Mouse (Mus musculus) liver (tissue): ENCODE data around the gene Man2a2.

Source experiments
- DNase-seq: peaks from one replicate; pipeline ENCODE4 v3.0.0-alpha.2; 2020; ENCODE audit warnings: mixed read lengths

Man2a2 gene

DNA sequence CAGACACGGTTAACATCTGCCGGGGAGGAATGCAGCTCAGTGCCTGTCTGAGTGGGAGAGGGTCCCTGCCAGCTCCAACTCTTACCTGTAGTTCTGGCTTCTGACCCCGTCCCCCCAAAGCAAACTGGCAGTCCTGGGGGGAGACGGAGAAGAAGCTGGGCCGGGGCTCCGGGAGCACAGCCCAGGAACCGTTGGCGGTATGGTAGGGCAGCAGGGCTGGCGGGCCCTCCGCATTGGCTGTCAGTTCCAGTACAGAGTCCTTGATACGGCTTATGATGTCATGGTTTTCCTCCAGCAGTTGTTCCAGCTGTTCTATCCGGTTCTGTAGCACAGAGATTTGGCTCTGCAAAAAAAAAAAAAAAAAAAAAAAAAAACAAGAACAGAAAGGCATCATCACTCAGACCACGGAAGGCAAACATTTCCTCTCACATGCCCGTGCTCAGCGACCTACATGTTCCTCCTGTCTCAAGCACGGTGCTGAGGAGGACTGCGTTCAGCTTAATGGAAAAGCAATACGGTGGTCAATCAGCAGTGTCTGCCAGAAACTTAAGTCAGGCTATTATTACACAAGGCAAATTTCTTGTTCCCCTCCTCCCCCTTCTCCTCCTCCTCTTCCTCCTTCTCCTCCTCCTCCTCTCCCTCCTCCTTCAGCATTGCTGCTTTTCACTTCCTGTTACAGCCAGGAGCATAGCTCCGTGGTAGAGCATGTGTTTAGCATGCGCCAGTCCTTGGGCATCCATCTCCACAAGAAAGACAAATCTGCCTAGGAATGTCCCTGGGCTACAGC, 2.3 kb downstream of the Man2a2 start:
- no peak for DNase-seq

DNA sequence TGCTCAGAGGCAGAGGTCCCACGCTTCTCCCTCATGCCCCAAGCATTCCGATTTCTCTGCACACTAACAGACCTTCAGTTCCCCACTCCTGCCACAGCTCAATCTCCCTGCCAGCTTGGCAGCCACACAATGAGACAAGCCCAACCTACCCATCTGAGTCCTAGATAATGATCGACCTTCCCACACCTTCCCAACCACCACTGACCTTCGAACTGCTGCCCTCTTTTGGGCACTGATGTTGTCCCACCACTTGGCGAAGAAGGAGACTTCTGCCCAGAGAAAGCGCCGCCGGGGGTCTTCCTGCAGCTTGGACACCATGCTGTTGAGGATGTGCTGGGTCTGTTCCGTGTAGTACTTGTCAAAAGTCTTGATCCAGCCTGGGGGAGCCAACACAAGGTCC, 3.2 kb downstream of the Man2a2 start:
- no peak for DNase-seq

GRCm38 (mm10) chr7:80367232-80367631, 3.9 kb downstream of the Man2a2 start:
- DNase-seq, result no peak

DNA sequence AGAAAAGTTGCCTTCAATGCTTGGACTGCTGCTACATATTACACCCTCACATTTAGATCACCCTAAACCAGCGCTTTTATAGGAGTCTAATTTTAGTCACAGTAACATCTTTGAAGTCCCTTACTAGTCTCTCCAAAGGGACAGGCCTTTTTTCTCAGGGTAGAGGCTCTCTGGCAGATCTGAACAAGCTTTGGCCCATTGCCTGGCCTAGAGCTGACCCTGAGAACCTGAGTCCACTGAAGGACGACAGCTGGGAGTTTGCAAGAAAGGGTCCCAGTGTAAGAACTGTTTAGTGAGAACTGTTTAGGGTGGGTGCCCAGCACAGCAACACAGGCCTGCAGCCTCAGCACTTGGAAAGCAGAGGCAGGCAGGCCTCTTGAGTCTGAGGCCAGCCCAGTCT, 5.4 kb downstream of the Man2a2 start:
- DNase-seq, result no peak

DNA sequence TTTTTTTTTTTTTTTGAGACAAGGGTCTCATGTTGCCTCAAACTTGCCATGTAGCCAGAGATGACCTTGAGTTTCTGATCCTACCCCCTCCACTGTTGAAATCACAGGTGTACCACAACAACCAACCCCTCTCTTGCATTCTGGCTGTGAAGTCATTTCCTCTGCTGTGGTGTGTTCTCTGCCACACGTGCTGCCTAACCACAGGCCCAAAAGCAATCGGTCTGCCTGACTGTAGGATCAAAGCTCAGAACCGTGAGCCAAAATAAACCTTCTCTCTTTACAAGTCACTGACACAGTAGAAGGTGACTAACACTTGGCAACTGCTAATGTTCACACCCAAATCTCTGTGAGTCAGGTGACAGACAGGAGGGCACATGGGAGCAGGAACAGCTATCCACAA, 10.7 kb downstream of the Man2a2 start:
- DNase-seq, result no peak

- no peak for DNase-seq
Observed at GRCm38 (mm10) chr7:80358039-80358438, 13.1 kb downstream of the Man2a2 start.

DNA sequence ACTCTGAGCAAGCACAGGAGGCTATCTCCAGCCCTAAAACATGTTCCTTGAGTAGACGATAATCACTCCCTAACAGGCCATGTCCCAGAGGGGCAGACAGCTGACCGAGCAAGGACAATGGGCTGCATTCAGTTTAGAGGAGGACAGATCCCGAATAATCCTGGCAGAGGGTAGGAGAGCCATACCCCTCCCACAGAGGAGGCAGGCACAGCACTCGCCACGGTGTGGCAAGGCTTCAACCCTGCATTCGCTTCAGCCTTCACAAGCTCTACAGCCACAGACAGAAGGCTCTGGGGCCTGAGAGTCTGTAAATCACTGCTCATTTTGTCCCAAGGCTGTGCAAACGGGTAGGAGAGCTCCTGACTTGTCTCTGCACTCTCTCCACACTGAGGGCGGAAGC, 14.0 kb downstream of the Man2a2 start:
- no peak for DNase-seq

DNA sequence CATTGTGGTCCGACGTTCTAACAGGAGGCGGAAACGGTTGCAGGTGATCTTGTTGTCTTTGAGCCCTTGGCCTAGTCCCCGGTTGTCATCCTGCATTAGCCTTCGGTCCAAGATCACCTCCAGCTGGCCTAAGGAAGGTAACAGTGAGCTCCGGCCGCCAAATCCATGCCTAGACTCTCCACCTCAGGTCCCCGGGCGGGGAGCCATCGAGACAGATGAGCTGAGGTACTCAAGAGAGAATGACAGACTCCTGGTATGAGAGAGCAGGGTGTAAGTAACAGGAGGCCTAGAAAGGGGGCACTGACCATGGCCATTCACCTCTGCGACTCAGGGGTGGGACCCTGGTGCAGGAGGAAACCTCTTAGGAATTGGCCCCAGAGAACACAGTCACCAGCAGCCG, 14.8 kb downstream of the Man2a2 start:
- no peak for DNase-seq

DNA sequence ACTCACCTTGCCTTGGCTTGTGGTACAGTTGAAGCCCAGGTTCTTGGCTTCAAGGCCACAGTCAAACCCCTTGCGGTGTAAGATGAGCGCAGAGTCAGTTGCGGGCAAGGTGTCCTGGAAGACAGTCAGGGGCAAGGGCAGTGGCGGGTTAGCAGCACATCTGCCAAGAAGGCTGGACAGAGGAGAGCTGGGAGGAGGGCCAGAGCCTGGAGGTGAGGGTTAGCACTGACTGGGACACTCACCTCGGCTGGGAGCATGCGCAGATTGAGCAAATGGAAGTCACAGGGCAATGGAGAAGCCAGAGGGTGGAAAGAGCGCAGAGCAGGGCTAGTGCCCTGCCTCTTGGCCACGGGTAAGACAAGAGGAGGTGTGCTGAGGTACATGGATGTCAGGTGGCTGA, 18.3 kb downstream of the Man2a2 start:
- no peak for DNase-seq

- DNase-seq, result no peak
Observed at GRCm38 (mm10) chr7:80350808-80351207, 20.4 kb downstream of the Man2a2 start.

GRCm38 (mm10) chr7:80347670-80348586, 23.2 kb downstream of the Man2a2 start:
- no peak for DNase-seq

GRCm38 (mm10) chr7:80346830-80347229, 24.3 kb downstream of the Man2a2 start:
- DNase-seq, result no peak

DNA sequence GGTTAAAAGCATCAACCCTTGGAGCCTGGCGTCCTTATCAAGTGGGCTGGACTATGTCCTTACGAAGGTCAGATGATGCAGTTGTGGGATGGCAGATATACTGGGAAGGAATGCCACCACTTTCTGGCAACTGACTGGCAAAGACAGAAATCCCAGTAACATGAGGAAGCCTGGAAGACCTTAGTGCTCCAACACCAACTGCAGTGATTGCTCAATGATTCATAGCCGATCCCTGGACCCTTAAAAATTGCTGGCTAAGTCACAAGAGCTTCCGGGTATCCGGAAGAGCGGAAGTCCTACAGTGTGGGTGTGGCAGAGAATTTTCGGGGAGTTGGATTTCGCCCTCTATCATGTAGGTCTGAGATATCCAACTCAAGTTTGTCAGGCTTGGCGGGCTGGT, 25.0 kb downstream of the Man2a2 start:
- DNase-seq, result no peak

DNA sequence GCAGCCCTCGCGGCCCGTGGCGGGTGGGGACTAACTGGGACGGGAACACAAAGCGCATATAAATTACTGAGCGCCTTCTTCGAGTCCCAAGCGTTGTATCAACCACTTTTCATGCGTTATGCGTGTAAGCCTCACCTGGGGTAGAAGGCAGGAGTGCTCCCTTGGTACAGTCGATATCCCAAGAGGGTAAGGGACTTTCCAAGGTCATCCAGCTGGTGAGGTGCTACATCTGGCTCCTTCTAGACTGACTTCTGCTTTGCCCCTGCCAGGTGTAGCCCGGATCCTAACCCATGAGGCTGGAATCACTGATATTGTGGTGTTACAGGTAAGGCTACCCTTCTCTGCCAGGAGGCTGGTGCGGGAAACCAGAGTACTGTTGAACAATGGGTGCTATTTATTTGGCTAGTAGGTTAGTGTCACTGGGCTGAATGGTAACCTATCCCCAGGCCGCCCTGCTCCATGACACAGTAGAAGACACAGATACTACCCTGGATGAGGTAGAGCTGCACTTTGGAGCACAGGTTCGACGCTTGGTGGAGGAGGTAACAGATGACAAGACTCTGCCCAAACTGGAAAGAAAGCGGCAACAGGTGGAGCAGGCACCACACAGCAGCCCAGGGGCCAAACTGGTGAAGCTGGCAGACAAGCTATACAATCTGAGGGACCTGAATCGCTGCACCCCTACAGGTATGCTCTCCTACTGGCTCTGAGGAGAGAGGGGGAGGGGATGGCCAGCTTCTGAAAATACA, 27.7 kb downstream of the Man2a2 start:
- DNase-seq, result no peak

- DNase-seq, result peak; percentile 92
Observed at GRCm38 (mm10) chr7:80342858-80343257, 28.3 kb downstream of the Man2a2 start, which contains the start of gene Hddc3. Gene Hddc3, plus strand, starts transcription at chr7:80343104.

- DNase-seq, result no peak
Observed at GRCm38 (mm10) chr7:80341793-80342192, 29.4 kb downstream of the Man2a2 start.

GRCm38 (mm10) chr7:80340793-80341192, 30.4 kb downstream of the Man2a2 start, which contains the start of gene Unc45a:
Gene Unc45a, minus strand, starts transcription at chr7:80341005.
- DNase-seq, result peak; percentile 85

- DNase-seq, result peak; percentile 99
Observed at GRCm38 (mm10) chr7:80339793-80340628, 31.2 kb downstream of the Man2a2 start.

- DNase-seq, result peak; percentile 45
Observed at GRCm38 (mm10) chr7:80339371-80339770, 31.8 kb downstream of the Man2a2 start.

DNA sequence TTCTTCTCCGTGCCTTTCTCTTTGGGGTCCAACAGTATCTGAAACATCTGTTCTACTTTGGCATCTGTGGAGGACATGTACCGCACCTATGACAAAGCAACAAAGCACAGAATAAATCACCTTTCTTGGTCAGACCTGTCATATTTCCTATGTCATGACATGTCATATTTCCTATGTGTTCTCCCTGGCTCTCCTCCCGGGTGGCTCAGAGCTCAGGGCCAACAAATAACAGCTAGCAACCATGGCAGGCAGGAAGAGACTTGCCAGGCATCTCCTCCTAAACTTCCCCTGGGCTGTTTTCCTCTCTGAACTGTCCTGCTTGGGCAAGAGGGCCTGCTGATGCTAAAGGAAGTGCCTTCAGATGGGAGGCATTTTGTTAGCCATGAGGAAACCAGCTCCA, 34.2 kb downstream of the Man2a2 start:
- DNase-seq, result no peak

GRCm38 (mm10) chr7:80334848-80335247, 36.3 kb downstream of the Man2a2 start:
- no peak for DNase-seq

DNA sequence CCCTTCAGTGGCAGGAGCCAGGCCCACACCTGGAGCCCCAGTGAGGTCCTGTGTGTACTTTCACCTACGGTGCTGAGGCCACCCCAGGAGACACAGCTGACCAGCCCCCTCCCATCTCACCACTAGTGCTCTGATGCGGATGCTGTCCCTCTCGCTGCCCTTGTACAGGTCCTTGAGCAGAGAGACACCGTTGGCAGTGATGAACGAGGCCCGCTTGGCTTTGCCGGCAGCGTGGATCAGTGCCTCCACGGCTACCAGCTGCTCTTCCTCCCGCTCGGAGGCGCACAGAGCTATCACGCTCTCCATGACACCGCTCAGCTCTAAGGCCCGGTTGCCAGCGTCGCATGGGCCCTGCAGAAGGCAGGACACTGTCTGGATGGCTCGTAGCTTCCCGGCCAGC, 39.7 kb downstream of the Man2a2 start:
- no peak for DNase-seq
